In the genomic region with DNA sequence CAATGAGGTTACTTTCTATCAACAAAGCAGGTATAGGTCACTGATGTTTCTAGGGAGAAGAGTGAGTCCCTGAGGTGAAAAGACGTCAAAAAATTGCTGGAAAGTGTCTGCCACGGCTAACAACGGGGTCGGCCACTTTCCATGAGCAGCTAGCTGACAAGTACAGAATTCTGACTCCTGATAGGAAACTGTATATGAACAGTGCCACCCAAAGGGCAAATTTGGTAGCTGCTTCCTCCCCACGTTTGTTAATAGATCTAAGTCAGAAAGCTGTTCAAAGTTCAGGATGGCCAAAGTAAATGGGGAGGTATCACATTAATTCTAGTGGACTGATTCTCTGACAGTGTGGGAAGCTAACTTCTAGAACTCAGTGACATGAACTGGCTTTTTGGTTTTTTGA, we compare ENCODE assay signal across 9 mouse cellular contexts. TPM values are rescaled to one million over a fixed set of nuclear protein-coding genes. Genes with fewer than 3 reads are reported as not detected.
DNase-seq lines count a peak whose midpoint lies in the region; ATAC-seq and TF ChIP-seq lines count a peak whose summit lies in the region.
"Had no signal": no experiment of that assay in that cellular context is flagged by ENCODE, and none has a peak within 500 bp of the region (broad histone marks: within the 10 kb centered on the region; RNA-seq: fewer than 3 reads in every experiment).

No protein-coding gene starts in this region.

- peak; percentile 42 for TF ChIP-seq CTCF in liver, postnatal 0 days (IDR thresholded peaks at IDR 0.05; ENCODE audit: low read depth)

- no peaks in the 10 kb centered on the region for H3K36me3 ChIP-seq in midbrain, embryonic 11.5 days (ENCODE audit: control insufficient read depth, insufficient read depth, low read length)
- no peaks in the 10 kb centered on the region for H3K36me3 ChIP-seq in midbrain, embryonic 10.5 days
- no peaks in the 10 kb centered on the region for H3K36me3 ChIP-seq in liver, postnatal 0 days (replicated peaks; ENCODE audit: insufficient read depth, low read length)
- H3K36me3 ChIP-seq: liver, embryonic 15.5 days had no signal

- DNase-seq in midbrain, embryonic 11.5 days (ENCODE audit: low spot score, missing footprints), result peak; percentile 81
- DNase-seq in midbrain, embryonic 10.5 days (ENCODE audit: low spot score), result no peak
- DNase-seq in NIH3T3 (ENCODE audit: low read depth), result peak; percentile 72
- DNase-seq in cerebellum, postnatal 10 days, result peak; percentile 81 to 85
- peak; percentile 23 to 71 for DNase-seq in kidney, adult 8-10 months
- DNase-seq in liver, postnatal 0 days, result peak; percentile 32
- DNase-seq in thymus, postnatal 14 days, result peak; percentile 21

- H3K4me1 ChIP-seq in midbrain, embryonic 11.5 days (ENCODE audit: control insufficient read depth, insufficient read depth, low read length), result no peaks in the 10 kb centered on the region
- no peaks in the 10 kb centered on the region for H3K4me1 ChIP-seq in midbrain, embryonic 10.5 days
- H3K4me1 ChIP-seq in liver, postnatal 0 days (ENCODE audit: insufficient read depth), result no peaks in the 10 kb centered on the region
- H3K4me1 ChIP-seq: liver, embryonic 15.5 days had no signal

- no peak overlapping the region for H3K4me3 ChIP-seq in midbrain, embryonic 11.5 days (ENCODE audit: low read depth, low read length)
- H3K4me3 ChIP-seq in midbrain, embryonic 10.5 days, result no peak overlapping the region
- no peak overlapping the region for H3K4me3 ChIP-seq in liver, postnatal 0 days (ENCODE audit: low read depth, low read length)
- H3K4me3 ChIP-seq: erythroblast, embryonic 14.5 days; liver, embryonic 15.5 days had no signal

- H3K9ac ChIP-seq in midbrain, embryonic 11.5 days (ENCODE audit: low read length), result no peak overlapping the region
- H3K9ac ChIP-seq in liver, postnatal 0 days (replicated peaks), result no peak overlapping the region
- H3K9ac ChIP-seq: liver, embryonic 15.5 days had no signal

- no peak for TF ChIP-seq EP300 in liver, postnatal 0 days (IDR thresholded peaks at IDR 0.05; ENCODE audit: low read depth)

- no peak for ATAC-seq in midbrain, embryonic 11.5 days (ENCODE audit: low FRiP score)
- ATAC-seq in liver, postnatal 0 days, result no peak

- H3K9me3 ChIP-seq in midbrain, embryonic 11.5 days (ENCODE audit: control insufficient read depth, low read length), result no peaks in the 10 kb centered on the region
- H3K9me3 ChIP-seq in midbrain, embryonic 10.5 days (replicated peaks), result no peaks in the 10 kb centered on the region
- no peaks in the 10 kb centered on the region for H3K9me3 ChIP-seq in liver, postnatal 0 days (ENCODE audit: low read length)
- H3K9me3 ChIP-seq: liver, embryonic 15.5 days had no signal

- WGBS in midbrain, embryonic 11.5 days, result 38% methylated on average over 5 of the region's 5 CpGs
- whole genome bisulfite sequencing in midbrain, embryonic 10.5 days, result 40% methylated on average over 5 of the region's 5 CpGs
- 19% methylated on average over 5 of the region's 5 CpGs for WGBS in liver, postnatal 0 days (ENCODE audit: insufficient replicate concordance)

- no peaks in the 10 kb centered on the region for H3K27me3 ChIP-seq in midbrain, embryonic 11.5 days (ENCODE audit: control insufficient read depth, insufficient read depth, low read length)
- no peaks in the 10 kb centered on the region for H3K27me3 ChIP-seq in midbrain, embryonic 10.5 days (ENCODE audit: low read depth, poor library complexity, severe bottlenecking)
- H3K27me3 ChIP-seq in liver, postnatal 0 days (ENCODE audit: insufficient read depth, low read length), result no peaks in the 10 kb centered on the region
- H3K27me3 ChIP-seq: liver, embryonic 15.5 days had no signal

- H3K4me2 ChIP-seq in midbrain, embryonic 11.5 days, result no peak overlapping the region
- no peak overlapping the region for H3K4me2 ChIP-seq in liver, postnatal 0 days (ENCODE audit: low read depth, low read length)
- H3K4me2 ChIP-seq: liver, embryonic 15.5 days had no signal

- no peak overlapping the region for H3K27ac ChIP-seq in midbrain, embryonic 11.5 days (ENCODE audit: low read depth, low read length)
- H3K27ac ChIP-seq in midbrain, embryonic 10.5 days (replicated peaks), result no peak overlapping the region
- no peak overlapping the region for H3K27ac ChIP-seq in liver, postnatal 0 days (ENCODE audit: low read depth)
- H3K27ac ChIP-seq: liver, embryonic 15.5 days had no signal

RNA-seq across cellular contexts. Expression of a gene that starts 57.8 kb away (rescaled TPM):
- 152 and 156 TPM in 2 replicates for polyA plus RNA-seq in midbrain, embryonic 11.5 days (2014; fragmentation: Nextera tagmentation; extraction: Ambion mirVana)
- polyA plus RNA-seq in midbrain, embryonic 10.5 days (2016; fragmentation: Nextera tagmentation; extraction: Ambion mirVana), result 160 and 161 TPM in 2 replicates
- polyA plus RNA-seq in liver, postnatal 0 days (2015; fragmentation: Nextera tagmentation; extraction: Ambion mirVana), result 56.1 and 60.7 TPM in 2 replicates
